Mouse (Mus musculus) MEL (cell line): ENCODE data around the gene Sh3glb2. TPM values are rescaled to one million over a fixed set of nuclear protein-coding genes. Genes with fewer than 3 reads are reported as not detected.

Experiments used
- DNase-seq: peaks from one replicate; pipeline ENCODE4 v3.0.0; 2011; ENCODE audit warnings: low read depth, low spot score
- H3K27ac ChIP-seq: 2 replicates; pipeline ENCODE4 v1.5.1; 2012; ENCODE audit warnings: low read depth, mild to moderate bottlenecking, control low read depth, low read length, moderate library complexity; ENCODE audit not compliant: control insufficient read depth
- H3K27me3 ChIP-seq, 2 experiments: fragments of 150-350 bp in 1 of 2; sonication (generic) in 1 of 2; 2 replicates each; pipeline ENCODE4 v1.6.1; 2012; ENCODE audit warnings: low read length in 2 of 2, mild to moderate bottlenecking in 2 of 2, improper control_type of control experiment in 1 of 2, moderate library complexity in 1 of 2; ENCODE audit not compliant: insufficient read depth in 2 of 2, control insufficient read depth in 1 of 2
- H3K36me3 ChIP-seq, 2 experiments: 2 replicates each; pipeline ENCODE4 v1.6.1; 2012 to 2014; ENCODE audit warnings: low read length in 2 of 2, improper control_type of control experiment in 1 of 2, inconsistent platforms in 1 of 2, mild to moderate bottlenecking in 1 of 2; ENCODE audit not compliant: insufficient read depth in 2 of 2, control insufficient read depth in 1 of 2
- H3K4me1 ChIP-seq, 2 experiments: fragments of 150-350 bp in 1 of 2; sonication (generic) in 1 of 2; 2 replicates each; pipeline ENCODE4 v1.6.1; 2012; ENCODE audit warnings: low read length in 2 of 2, improper control_type of control experiment in 1 of 2, mild to moderate bottlenecking in 1 of 2; ENCODE audit not compliant: insufficient read depth in 2 of 2, control insufficient read depth in 1 of 2
- H3K4me3 ChIP-seq, 2 experiments: fragments of 150-350 bp in 1 of 2; sonication (generic) in 1 of 2; 2 replicates each; pipeline ENCODE4 v1.5.1; 2012; ENCODE audit warnings: low read depth in 2 of 2, low read length in 2 of 2, mild to moderate bottlenecking in 2 of 2, moderate library complexity in 2 of 2, control low read depth in 1 of 2, improper control_type of control experiment in 1 of 2; ENCODE audit not compliant: control insufficient read depth in 1 of 2, insufficient read depth in 1 of 2
- H3K79me2 ChIP-seq: 2 replicates; pipeline ENCODE4 v1.6.1; 2012; ENCODE audit warnings: mild to moderate bottlenecking, low read length, moderate library complexity; ENCODE audit not compliant: control insufficient read depth, poor library complexity, insufficient read depth
- H3K9ac ChIP-seq: 2 replicates; pipeline ENCODE4 v1.6.1; 2012; ENCODE audit warnings: low read depth, mild to moderate bottlenecking, control low read depth, low read length, moderate library complexity; ENCODE audit not compliant: control insufficient read depth, poor library complexity, severe bottlenecking
- H3K9me3 ChIP-seq: fragments of 150-350 bp; sonication (generic); replicated peaks from 2 replicates; pipeline ENCODE4 v1.6.1; 2012; ENCODE audit warnings: mild to moderate bottlenecking, low read length, improper control_type of control experiment, moderate library complexity; ENCODE audit not compliant: insufficient read depth
- CHD1 ChIP-seq: IDR thresholded peaks from 2 replicates; pipeline ENCODE4 v1.6.1; 2012; ENCODE audit warnings: low read depth, mild to moderate bottlenecking, inconsistent platforms, low read length, improper control_type of control experiment
- ELF1 ChIP-seq: IDR thresholded peaks from 2 replicates; pipeline ENCODE4 v1.6.1; 2014; ENCODE audit warnings: low read depth, mild to moderate bottlenecking, inconsistent platforms, low read length, improper control_type of control experiment, moderate library complexity
- ETS1 ChIP-seq: IDR thresholded peaks from 2 replicates; pipeline ENCODE4 v1.6.1; 2012; ENCODE audit warnings: low read depth, mild to moderate bottlenecking, inconsistent platforms, low read length, improper control_type of control experiment, moderate library complexity
- GABPA ChIP-seq: IDR thresholded peaks from 2 replicates; pipeline ENCODE4 v1.6.1; 2012; ENCODE audit warnings: low read depth, mild to moderate bottlenecking, inconsistent platforms, low read length, improper control_type of control experiment, moderate library complexity
- KAT2A ChIP-seq: conservative IDR thresholded peaks from 2 replicates; pipeline ENCODE4 v1.6.1; 2012; ENCODE audit warnings: low read depth, low read length, improper control_type of control experiment, inconsistent platforms
- MAZ ChIP-seq: IDR thresholded peaks from 2 replicates; pipeline ENCODE4 v1.6.1; 2012; ENCODE audit warnings: low read depth, mild to moderate bottlenecking, inconsistent platforms, low read length, improper control_type of control experiment
- MXI1 ChIP-seq: IDR thresholded peaks from 2 replicates; pipeline ENCODE4 v1.6.1; 2011; ENCODE audit warnings: mild to moderate bottlenecking, low read depth, low read length, improper control_type of control experiment
- MYB ChIP-seq: IDR thresholded peaks from 2 replicates; pipeline ENCODE4 v1.6.1; 2011; ENCODE audit warnings: mild to moderate bottlenecking, low read depth, low read length, improper control_type of control experiment
- MYC ChIP-seq: IDR thresholded peaks from 2 replicates; pipeline ENCODE4 v1.6.1; 2011; ENCODE audit warnings: low read depth, mild to moderate bottlenecking, low read length, improper control_type of control experiment, moderate library complexity
- POLR2AphosphoS5 ChIP-seq: IDR thresholded peaks from 2 replicates; pipeline ENCODE4 v1.6.1; 2012; ENCODE audit warnings: low read depth, borderline replicate concordance, mild to moderate bottlenecking, inconsistent platforms, low read length, moderate library complexity, mixed read lengths
- RCOR1 ChIP-seq: IDR thresholded peaks from 2 replicates; pipeline ENCODE4 v1.6.1; 2012; ENCODE audit warnings: low read depth, mild to moderate bottlenecking, inconsistent platforms, low read length, improper control_type of control experiment
- SIN3A ChIP-seq: IDR thresholded peaks from 2 replicates; pipeline ENCODE4 v1.6.1; 2012; ENCODE audit warnings: low read length, improper control_type of control experiment, inconsistent platforms
- TAL1 ChIP-seq: IDR thresholded peaks from 2 replicates; pipeline ENCODE4 v1.6.1; 2012; ENCODE audit warnings: mild to moderate bottlenecking, inconsistent platforms, low read length, moderate library complexity, mixed read lengths
- UBTF ChIP-seq: IDR thresholded peaks from 2 replicates; pipeline ENCODE4 v1.6.1; 2012; ENCODE audit warnings: low read depth, mild to moderate bottlenecking, inconsistent platforms, low read length, improper control_type of control experiment, moderate library complexity, borderline replicate concordance; ENCODE audit not compliant: insufficient read depth
- polyA plus RNA-seq, 2 experiments: library from polyadenylated mRNA; stranded (reverse) in 1 of 2; unstranded in 1 of 2; fragments of >175 nt in 1 of 2; fragments of >200 nt in 1 of 2; gene quantifications; 2 replicates each; pipeline versions ENCODE4 v1.2.1 to v1.2.4; 2012; ENCODE audit warnings: low replicate concordance in 2 of 2, low read depth in 1 of 2; ENCODE audit not compliant: insufficient read length in 2 of 2, insufficient read depth in 1 of 2, missing spikeins in 1 of 2
- total RNA-seq: library from RNA; depleted of rRNA; stranded (reverse); fragments of 300-350 nt; gene quantifications from 2 replicates; pipeline ENCODE4 v1.2.3, GENCODE M21; 2012

Sh3glb2 gene
- total and polyA plus RNA-seq, 3 experiments: 48.0 to 60.1 TPM; not detected in 1

- H3K4me1 ChIP-seq: no peaks in the 10 kb centered on the region
- H3K36me3 ChIP-seq: no peaks in the 10 kb centered on the region
- H3K27me3 ChIP-seq: no peaks in the 10 kb centered on the region
- no peaks in the 10 kb centered on the region for H3K79me2 ChIP-seq
- H3K4me3 ChIP-seq: no peak overlapping the region
- DNase-seq: no peak
- no peaks in the 10 kb centered on the region for H3K9me3 ChIP-seq
- no peak overlapping the region for H3K27ac ChIP-seq
- TF ChIP-seq POLR2AphosphoS5 (no peak), SIN3A (no peak), MXI1 (no peak), MYC (no peak), CHD1 (no peak), MAZ (no peak), TAL1 (no peak)
- H3K9ac ChIP-seq: no peak overlapping the region
Measured at GRCm38 (mm10) chr2:30384814-30385213, 25.7 kb upstream of the Sh3glb2 start.

GRCm38 (mm10) chr2:30381377-30381725 lies 22.2 kb upstream of the Sh3glb2 start:
- no peaks in the 10 kb centered on the region for H3K9me3 ChIP-seq
- DNase-seq: no peak
- H3K4me1 ChIP-seq: no peaks in the 10 kb centered on the region
- H3K4me3 ChIP-seq: no peak overlapping the region
- H3K27ac ChIP-seq: no peak overlapping the region
- TF ChIP-seq GABPA (no peak), SIN3A (no peak), MXI1 (no peak), KAT2A (no peak), ELF1 (no peak), MAZ (no peak), ETS1 (no peak), MYB (no peak), RCOR1 (no peak), UBTF (no peak)
- H3K9ac ChIP-seq: no peak overlapping the region
- no peaks in the 10 kb centered on the region for H3K27me3 ChIP-seq
- H3K36me3 ChIP-seq: no peaks in the 10 kb centered on the region; a peak in 1 of 4 replicates
- no peaks in the 10 kb centered on the region for H3K79me2 ChIP-seq
